Mouse (Mus musculus): ENCODE data around the gene Rere.

GRCm38 (mm10) chr4:150635568-150635967 lies 354.1 kb downstream of the Rere start:
- TF ChIP-seq GATA1 (IDR thresholded peaks at IDR 0.05; ENCODE audit: low read length): no peak
- no peak for TF ChIP-seq TAL1 (IDR thresholded peaks at IDR 0.05; ENCODE audit: low read length)

Data from erythroblast, embryonic 14.5 days (primary cell).